Mouse (Mus musculus): ENCODE measurements around the gene Psg19.

Gene Psg19

GRCm38 (mm10) chr7:18746189-18746860 lies 52.0 kb downstream of the Psg19 start:
- no peak for DNase-seq (ENCODE audit: low spot score in 2 of 2)

Measured in urinary bladder, postnatal 4 days (tissue).